ENCODE assay signal across 11 mouse cellular contexts in the genomic region with DNA sequence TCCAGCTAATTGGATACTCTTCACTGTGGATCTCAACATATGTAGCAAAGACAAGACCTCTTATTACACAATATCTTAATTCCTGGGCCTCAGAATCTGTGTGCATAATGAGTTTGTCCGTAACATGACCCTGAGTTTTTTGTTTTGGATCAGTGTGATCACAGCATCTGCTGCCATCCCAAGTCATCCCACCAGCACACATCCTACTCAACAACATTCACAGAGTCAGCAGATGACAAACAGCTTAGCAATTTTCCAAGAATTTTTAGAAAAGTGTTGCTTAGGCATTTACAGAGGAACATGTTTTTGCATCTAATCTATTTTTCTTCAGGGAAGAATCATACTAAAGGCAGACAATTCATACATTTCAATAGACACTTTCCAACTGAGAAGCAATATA.
"Had no signal": no experiment of that assay in that cellular context is flagged by ENCODE, and none has a peak within 500 bp of the region (broad histone marks: within the 10 kb centered on the region; RNA-seq: fewer than 3 reads in every experiment).

No protein-coding gene starts in this region.

- H3K9ac ChIP-seq: limb, embryonic 13.5 days; liver, embryonic 14.5 days; midbrain, embryonic 13.5 days; stomach, embryonic 15.5 days had no signal

- ATAC-seq: hindbrain, postnatal 0 days; midbrain, embryonic 13.5 days had no signal

- H3K27me3 ChIP-seq: limb, embryonic 13.5 days; midbrain, embryonic 13.5 days; stomach, embryonic 15.5 days had no signal

- H3K4me1 ChIP-seq: limb, embryonic 13.5 days; midbrain, embryonic 13.5 days; stomach, embryonic 15.5 days had no signal

- H3K4me3 ChIP-seq: limb, embryonic 13.5 days; midbrain, embryonic 13.5 days; stomach, embryonic 15.5 days had no signal

- DNase-seq: kidney, adult 11 months; kidney, adult 9 months; kidney, postnatal 36 days; lung, adult 18-20 months; thymus, postnatal 36 days had no signal

- H3K4me2 ChIP-seq: limb, embryonic 13.5 days; midbrain, embryonic 13.5 days; stomach, embryonic 15.5 days had no signal

- H3K27ac ChIP-seq: hindbrain, postnatal 0 days; kidney, postnatal 0 days; limb, embryonic 13.5 days; liver, embryonic 14.5 days; midbrain, embryonic 13.5 days; stomach, embryonic 15.5 days had no signal

- H3K36me3 ChIP-seq: limb, embryonic 13.5 days; midbrain, embryonic 13.5 days; stomach, embryonic 15.5 days had no signal

- H3K9me3 ChIP-seq: limb, embryonic 13.5 days; midbrain, embryonic 13.5 days; stomach, embryonic 15.5 days had no signal
